Mouse (Mus musculus) left cerebral cortex, adult 11 months (tissue): Measurements from ENCODE around the gene Mthfd1.
A peak's percentile ranks its signal among the peaks of the same experiment; 100 is the strongest.
"Not testable (repeated sequence)": the region's sequence is repeated elsewhere in the genome, so short reads cannot be mapped to it uniquely, and the experiment has no call there.

Experiments used
- DNase-seq: peaks from one replicate; pipeline ENCODE4 v3.0.0; 2022; ENCODE audit warnings: low spot score

Mthfd1 gene

DNA sequence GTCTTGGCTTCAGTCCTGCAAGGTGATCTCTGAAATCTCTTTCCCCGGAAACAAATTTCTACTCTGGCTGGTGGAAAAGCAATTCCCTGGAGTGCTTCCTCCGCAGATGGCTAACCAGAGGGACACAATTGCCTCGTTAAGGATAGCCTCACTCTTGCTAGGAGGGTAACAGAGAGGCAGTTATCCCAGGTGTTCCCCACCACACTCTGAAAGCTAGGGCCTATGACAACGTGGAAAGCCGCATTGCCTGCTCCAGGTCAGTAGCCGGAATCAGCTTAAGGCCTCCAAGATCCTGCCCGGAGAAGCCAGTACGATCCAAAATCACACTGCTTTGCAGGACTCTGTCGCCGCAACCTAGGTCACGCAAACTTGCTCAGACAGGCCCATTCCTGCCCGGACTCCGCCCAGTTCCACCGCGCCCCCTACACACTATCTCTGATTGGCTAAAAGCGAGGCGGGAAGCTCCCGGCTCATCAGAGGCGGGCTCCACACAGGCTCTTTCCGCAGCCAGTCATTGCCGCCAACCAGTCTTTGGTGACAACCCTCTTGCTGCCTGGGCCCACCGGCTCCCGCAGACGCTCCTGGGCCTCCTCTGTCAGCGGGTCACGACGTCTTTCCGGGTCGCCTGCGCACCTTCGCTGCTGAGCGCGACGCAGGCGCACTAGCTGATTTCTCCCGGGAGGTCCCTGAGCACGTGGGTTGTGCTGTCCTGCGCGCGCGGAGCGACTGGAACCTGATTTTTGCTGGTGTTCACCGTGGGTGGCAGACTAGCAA, at the start of gene Mthfd1:
TSS of gene Mthfd1 (plus strand) at position 574 of the 774 bp plus-strand sequence.
- DNase-seq: peak; percentile 95

DNA sequence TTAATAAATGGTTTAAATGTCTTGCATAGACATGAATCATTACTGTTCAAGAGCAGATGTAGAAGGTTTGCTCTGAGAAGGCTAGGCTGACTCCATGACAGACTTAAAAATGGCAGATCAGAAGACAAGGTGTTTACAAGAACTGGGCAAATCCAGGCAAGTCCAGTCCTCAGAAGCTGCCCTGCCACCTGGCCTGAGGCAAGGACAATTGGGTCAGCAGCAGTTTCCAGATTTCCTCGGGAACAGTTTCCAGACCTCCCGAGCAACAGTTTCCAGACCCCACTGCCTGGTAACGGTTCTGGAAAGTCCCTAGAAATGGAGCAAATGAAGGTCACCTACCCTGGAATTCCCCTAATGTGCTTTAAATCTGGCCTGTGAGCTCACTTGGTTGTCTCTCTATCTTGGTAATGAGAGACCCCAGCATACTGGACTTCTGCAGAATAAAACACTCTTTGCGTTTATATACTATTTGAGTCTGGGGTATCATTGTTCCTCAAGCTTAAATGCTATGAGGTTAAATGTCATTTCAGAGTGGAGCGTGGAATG, 45.6 kb upstream of the Mthfd1 start:
- no peak for DNase-seq

DNA sequence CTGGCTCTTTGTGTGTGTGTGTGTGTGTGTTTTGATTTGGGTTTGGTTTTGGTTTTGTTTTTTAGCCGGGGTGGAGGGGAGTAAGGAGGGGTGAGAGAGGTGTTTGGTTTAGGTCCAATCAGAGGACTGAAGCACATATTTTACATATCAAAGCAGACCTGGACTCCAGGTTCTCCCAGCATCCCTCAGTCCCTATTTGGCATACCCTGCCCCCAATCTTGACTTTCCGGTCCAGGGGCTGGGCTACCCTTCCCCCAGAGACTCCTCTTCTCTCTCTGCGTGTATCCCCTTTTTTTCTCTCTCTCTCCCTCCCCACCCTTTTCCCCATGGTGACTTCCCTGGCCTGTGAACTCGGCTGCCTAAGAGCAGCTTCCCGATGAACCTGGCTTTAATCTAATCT, 40.0 kb upstream of the Mthfd1 start:
- no peak for DNase-seq

DNA sequence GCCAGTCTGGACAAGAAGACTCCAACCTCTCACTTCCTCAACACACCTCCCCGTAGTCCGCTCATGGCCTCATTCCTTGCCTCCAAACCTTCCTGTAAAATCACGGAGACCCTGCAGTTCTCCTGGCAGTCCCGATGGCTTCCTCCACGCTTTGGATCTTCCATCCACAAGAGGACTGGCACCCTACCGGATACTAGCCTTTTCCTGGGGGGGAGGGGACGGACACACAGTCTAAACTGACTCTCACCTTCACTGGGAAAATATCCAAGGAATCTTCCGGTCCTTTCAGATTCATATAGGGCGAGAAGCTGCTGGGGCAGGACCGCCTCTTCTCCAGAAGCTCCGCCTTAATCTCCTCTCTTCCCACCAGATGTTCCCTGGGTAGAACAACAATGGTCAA, 38.4 kb upstream of the Mthfd1 start:
- DNase-seq: no peak

DNA sequence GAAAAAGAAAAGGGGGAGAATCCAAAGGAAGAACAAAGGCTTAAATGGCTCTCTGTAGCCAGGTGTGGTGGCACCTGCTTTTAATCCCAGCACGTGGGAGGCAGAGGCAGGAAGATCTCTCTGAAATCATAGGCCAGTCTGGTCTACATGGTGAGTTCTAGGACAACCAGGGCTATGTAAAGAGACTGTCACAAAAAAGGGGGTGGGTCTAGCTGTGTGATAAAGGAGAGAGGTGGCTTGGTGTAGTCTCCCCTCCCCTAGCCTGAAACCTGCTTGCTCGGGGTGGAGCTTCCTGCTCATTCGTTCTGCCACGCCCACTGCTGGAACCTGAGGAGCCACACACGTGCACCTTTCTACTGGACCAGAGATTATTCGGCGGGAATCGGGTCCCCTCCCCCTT, 33.0 kb upstream of the Mthfd1 start:
- not testable (repeated sequence) for DNase-seq

DNA sequence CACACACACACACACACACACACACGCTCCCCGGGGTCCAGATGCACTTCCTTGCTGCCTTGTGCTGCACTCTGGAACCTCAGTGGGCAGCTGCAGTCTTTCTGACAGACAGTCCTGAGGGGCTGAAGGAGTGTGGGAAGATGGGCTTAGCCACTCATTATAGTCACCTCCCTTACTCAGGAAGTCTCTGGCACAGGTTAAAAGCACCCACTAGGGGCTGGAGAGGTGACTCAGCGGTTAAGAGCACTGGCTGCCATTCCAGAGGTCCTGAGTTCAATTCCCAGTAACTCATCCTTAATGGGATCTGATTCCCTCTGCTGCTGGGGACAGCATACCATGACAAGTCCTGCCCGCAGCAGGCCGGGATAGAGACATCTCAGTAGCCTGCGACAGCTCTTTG, 24.5 kb upstream of the Mthfd1 start:
- no peak for DNase-seq

DNA sequence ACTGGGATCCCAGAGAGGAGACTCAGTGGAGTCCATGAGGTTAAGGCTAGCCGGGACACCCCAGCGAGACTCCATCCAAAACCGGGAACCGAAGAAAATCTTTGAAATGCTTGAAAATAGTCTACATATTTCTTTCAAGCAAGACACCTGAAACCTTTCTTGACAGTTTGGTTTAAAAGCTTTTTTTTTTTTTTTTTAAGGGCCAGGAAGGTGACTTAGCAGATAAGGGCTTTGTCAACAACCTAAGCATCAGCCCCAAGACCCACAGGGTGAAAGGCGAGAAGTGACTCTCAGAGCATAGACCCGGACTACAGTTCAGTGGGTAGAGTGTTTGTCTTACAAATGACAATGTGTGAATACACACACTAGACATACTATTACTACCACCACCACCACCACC, 19.8 kb upstream of the Mthfd1 start:
- DNase-seq: no peak

DNA sequence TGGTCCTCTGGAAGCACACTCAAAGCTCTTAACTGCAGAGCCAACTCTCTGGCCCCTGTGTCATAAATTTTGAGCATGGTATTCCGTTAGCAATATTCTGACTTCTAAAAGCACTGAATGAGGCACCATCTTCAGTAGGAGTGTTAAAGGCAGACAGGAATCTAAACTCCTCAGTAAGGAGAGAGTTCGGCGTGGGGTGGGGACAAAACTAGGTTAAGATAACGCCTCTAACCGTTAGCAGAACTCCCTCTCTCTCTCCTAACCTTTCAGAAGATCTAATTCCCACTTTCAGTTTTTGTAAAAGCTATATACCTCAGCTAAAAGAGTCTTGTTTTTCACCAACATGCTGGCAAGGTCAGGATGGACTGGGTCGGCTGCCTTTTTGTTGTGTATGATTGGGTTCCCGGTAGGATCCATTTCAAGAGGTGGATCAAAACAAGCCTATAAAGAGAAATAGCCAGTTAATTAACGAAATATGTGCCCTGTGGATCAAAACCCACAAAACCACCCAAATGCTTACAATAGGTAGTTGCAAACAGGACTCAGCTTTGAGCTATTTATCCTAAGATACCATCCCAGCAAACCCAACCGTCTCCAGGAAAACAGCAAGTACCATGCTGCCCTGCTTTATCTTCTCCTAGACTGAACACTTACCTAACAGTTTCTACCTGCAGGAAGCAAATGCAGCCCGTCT, 15.8 kb upstream of the Mthfd1 start:
- DNase-seq: no peak

DNA sequence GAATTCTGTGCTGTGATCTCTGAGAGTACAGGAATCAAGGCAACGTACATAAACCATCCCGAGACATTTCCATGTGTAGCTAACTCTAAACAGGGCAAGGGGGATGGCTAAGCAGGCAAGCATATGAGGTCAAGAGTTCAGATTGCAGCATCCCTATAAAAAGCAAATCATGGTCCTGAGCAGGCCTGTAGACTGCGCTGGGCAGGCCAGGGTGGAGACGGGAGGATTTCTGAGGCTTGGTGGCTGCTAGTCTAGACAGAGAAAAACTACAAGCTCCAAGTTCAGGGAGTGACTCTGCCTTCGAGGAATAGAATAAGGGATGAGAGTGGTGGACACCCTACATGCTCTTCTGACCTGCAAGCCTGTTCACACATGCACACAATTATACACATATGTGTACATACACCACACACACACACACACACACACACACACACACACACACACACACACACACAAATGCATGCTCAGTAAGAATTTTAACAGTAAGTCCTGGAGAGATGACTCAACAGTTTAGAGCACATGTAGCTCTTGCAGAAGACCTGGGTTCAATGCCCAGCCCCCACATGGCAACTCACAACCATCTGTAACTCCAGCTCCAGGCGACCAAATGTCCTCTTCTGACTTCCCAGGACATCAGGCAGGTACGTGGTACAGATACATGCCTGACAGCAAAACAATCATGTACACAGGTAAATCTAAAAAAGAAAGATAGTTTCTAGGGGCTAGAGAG, 15.1 kb upstream of the Mthfd1 start:
- DNase-seq: no peak

DNA sequence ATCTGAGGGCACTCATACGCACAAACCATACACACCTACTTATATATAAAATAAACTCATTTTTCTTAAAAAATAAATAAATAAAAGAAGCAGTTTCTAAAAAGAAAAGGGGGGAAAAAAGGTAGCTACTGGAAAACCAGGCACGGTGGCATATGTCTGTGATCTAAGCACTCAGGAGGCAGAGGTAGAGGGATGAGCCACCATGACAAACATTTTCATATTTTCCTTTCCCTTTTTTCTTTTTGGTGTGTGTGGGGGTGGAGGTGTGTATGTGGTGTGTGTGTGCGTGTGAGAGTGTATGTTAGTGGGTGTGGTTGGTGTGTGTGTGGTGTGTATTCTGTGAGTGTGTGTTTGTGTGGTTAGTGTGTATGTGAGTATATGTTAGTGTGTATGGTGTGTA, 14.4 kb upstream of the Mthfd1 start:
- DNase-seq: no peak

DNA sequence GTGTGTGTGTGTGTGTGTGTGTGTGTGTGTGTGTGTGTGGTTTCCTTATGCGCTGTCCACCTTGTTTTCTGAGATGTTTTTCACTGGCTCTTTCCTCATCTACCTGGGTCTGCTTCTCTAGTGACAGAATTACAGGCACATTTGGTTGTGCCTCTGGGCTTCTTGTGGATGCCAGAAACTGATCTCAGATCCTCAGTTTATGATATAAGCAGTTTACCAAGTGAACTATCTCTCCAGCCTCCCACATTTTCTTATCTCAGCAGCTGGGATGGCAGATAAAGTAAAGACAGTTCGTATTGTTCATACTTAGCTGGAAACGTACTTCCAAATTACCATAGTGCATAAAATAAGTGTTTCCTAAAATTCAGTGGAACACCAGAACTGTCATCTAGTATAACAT, 14.0 kb upstream of the Mthfd1 start:
- no peak for DNase-seq

DNA sequence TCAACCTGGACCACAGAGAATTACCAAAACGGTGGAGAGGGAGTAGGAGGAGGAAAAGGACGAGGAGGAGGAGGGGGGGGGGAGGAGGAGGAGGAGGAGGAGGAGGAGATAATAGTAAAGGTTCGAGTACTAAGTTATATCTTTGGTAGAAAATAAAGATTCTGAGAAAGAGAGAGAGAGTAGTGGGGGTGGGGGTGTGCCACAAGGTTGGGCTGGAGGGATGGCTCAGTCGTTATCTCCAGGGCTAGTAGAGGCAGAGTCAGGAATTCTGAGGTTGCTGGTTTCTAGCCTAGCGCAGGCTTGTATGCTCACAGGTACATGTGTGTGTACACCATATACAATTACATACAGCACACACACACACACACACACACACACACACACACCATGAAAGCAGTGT, 13.3 kb upstream of the Mthfd1 start:
- DNase-seq: no peak

DNA sequence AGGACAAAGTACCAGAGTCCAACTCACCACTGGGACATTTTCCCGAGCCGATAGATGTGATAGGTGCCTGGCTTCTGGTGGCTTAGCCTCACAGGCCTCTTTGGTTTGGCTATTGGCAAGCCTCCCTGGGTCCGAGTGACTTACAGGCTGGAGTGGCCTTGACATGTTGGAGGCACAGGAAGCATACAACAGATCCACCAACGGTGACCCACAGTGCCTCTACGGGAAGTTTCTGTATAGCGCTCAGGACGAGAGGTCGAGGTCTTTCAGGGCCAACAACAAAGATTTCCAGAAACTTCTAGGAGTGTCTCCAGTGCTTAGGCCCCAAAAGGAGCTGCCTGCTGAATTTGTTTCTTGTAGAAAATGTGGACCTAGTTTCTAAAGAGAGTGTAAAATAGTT, 10.1 kb upstream of the Mthfd1 start:
- no peak for DNase-seq

DNA sequence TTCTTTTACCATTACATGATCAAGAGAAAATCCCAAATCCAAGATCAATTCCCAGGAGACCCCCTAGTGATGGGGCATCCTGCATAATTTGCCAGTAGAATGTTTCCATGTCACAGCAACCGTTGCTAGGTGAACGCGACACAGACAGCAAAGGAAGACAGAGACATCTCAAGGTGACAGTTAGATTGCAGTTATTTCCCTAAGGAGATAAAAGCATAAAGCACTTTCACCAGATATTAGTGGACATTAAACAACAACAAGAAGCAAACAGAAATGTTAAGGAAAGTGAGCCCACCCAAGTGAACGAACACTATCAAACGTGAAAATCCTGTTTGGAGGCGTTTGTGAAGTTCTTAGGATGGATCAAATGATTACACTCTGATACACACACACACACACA, 8.5 kb upstream of the Mthfd1 start, which contains the start of gene Tex21:
TSS of gene Tex21 (minus strand) at position 101 of the 400 bp plus-strand sequence.
- DNase-seq: no peak

DNA sequence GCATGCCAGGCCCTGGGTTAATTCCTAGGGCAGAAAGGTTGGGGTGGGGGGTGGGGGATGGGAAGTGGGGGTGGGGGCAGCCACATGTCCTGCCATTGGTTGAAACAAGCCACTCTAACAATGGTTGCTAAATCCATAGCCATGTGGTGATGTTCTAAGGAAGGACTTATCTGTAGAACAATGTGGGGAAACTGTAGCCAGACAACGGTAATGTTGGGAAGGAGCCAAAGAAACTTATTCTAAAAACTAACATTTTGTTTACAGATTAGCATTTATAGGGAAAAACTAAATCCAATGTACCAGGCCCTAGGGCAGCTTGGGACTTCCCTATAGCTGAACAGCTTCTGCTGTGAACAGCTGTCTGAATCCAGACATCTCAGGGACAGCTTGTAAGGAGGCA, 2.0 kb upstream of the Mthfd1 start:
- DNase-seq: no peak

DNA sequence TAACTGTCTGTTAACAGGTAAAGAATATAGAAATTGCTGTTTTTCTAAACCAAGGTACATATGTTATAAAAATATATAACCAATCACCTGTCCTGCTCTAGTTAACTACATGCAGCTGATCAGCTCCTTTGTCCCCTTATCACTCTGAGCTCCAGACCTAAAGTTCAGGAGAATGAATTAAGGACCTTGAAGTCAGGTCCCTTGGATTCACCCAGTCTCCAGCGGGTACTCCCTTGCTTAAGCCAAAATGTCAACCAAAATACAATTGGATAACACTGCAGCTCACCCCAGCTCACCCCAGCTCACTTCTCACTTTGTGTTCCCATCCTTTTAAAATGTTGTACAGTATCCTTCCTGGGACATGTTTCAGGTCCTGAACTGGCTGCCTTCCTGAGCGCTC, 1.5 kb upstream of the Mthfd1 start:
- no peak for DNase-seq

DNA sequence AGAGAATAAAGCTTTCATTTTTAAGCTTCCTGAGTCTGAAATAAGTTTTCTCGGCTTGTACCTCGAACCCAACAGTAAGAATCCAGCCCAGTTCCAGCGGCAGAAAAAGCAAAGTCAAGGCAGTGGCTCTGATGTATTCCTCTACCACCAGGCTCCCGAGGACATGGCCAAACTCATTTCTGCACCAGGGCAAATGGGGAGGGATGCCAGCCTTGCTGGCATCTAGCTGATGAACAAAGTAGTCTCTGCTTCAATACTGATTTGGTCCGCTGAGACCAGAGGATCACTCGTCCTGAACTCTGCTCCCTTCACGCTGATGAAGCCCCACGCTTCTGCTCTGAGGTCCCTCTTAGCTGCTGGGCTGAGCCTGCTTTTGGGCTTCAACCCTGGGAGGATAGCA, 1.1 kb upstream of the Mthfd1 start:
- DNase-seq: no peak

DNA sequence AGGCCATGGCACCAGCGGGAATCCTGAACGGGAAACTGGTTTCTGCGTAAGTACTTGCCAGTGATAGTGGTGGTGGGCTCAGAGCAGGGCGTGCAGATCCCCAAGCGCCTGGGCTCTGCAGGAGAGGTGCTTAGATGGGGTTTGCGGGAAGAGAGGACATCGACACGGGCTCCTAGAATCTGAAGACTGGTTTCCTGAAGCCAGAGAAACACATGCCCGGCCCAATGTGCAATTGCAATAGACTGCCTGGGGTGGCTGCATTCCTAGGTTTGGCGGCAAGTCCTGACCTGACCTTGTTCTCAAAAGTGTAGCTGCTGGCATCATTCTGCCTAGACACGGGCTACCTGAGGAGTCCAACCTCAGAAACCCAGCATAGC, 389 bp downstream of the Mthfd1 start:
- no peak for DNase-seq

DNA sequence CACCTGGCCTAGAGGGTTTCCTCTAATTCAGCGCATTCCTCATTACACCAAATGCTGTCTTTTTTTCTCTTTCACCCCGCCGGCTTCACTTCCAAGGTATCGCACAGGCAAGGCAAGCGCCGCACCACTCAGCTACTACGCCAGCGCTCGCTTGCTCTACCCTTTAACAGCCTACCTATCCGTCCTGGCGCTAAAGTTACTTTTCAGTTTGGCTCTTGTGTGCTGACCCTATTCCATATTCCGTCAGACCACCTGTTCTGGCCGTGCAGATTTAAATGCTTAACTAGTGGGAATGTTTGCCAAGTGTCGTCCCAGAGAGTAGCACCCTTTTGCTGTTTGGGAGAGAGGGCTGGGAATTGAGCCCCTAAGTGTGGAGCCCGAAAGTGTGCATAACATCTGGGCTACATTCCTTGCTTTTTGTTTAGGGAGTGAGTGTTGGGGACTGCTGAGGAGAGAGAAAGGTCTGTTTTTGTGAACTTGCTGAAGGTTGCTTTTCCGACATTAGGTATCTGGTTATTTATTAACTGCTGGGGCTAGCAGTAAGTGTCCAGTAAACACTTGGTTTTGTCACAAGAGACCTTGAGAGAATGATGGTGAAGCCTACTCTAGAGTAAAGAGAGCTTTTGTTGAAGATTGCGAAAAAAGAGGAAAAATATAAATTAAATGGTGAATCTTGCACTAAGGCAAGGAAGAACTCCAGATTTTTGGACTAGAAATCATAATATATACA, 1.2 kb downstream of the Mthfd1 start:
- no peak for DNase-seq

DNA sequence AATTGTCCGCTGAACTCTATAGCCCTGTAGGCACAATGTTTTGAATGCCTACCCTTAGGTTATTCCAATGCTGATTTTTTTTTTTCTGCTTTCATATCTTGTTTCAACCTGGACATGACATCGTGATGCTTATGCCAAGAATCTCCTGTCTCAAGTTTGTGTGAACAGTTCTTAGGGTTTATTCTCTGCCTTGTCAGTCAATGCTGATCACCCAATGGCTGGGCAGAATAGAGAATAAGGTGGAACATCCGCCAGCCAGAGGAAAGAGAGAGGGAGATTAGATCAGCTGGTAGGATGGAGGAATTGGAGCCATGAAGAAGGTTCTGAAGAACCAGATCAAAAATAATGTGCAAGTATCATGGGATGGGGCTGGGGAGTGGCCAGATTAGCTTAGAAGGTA, 5.6 kb downstream of the Mthfd1 start:
- DNase-seq: no peak

DNA sequence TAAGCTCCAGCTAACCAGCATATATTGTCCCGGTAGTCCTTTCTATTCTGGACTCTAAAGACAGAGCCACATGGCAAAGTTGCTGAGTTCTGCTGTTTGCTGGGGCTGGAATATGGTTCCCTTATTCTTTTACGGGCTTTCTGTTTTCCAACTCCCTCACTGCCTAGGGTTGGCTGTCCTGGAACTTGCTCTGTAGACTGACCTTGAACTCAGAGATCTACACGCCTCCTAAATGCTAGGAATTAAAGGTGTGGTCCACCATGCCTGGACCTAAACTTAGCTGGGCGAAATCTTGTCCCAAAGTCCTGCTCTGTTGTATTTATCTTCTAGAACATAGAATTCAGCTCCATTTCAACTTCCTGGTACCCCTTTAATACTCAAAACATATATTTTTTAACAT, 6.5 kb downstream of the Mthfd1 start:
- no peak for DNase-seq

DNA sequence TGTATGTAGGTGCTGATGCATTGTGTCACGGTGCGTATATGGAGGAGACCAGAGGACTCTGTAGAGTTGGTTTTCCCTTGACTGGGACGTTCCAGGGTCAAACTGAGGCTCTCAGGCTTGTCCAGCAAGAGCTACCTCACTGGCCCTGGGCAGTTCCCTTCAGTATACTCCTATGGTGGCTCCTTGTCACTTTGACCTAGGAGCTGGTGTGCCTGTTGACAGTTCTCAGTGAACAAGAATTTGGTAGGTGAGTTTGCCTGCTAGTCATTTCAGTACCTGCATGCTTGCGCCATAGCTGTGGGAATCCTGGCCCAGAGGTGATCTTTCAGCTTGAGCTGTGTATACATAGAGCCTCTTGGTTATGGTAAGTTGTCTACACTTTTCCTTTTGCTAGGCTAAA, 7.8 kb downstream of the Mthfd1 start:
- DNase-seq: no peak
